Mouse (Mus musculus): Measurements from ENCODE around the gene Kcnk7.

The Kcnk7 gene

GRCm38 (mm10) chr19:5756321-5756985, 52.3 kb downstream of the Kcnk7 start:
- no peak for DNase-seq

Data from thymus, postnatal 14 days (tissue).